Comparison of ENCODE assay signal across 8 mouse cellular contexts in genomic region chr12:110851414-110851813, GRCm38 (mm10). TPM values are rescaled to one million over a fixed set of nuclear protein-coding genes. Genes with fewer than 3 reads are reported as not detected.
DNase-seq lines count a peak whose midpoint lies in the region; ATAC-seq and TF ChIP-seq lines count a peak whose summit lies in the region.

No protein-coding gene starts in this region.

- no peaks in the 10 kb centered on the region for H3K9me3 ChIP-seq in forebrain, embryonic 11.5 days (ENCODE audit: control insufficient read depth, low read length)
- H3K9me3 ChIP-seq in forebrain, embryonic 14.5 days (replicated peaks; ENCODE audit: control insufficient read depth, low read length), result no peaks in the 10 kb centered on the region
- no peaks in the 10 kb centered on the region for H3K9me3 ChIP-seq in liver, embryonic 12.5 days (replicated peaks)
- no peaks in the 10 kb centered on the region for H3K9me3 ChIP-seq in stomach, postnatal 0 days (ENCODE audit: control insufficient read depth, low read length)

- H3K4me1 ChIP-seq in forebrain, embryonic 11.5 days (replicated peaks; ENCODE audit: control insufficient read depth, insufficient read depth, low read length), result peaks cover 9% of the 10 kb centered on the region; the same call in 1 of the 2 replicates
- H3K4me1 ChIP-seq in forebrain, embryonic 14.5 days (ENCODE audit: control insufficient read depth, insufficient read depth, low read length), result peaks cover 5% of the 10 kb centered on the region; the same call in 1 of the 2 replicates
- peaks cover 53% of the 10 kb centered on the region for H3K4me1 ChIP-seq in liver, embryonic 12.5 days
- H3K4me1 ChIP-seq in stomach, postnatal 0 days (replicated peaks; ENCODE audit: control insufficient read depth, insufficient read depth), result peaks cover 2% of the 10 kb centered on the region; the same call in 1 of the 2 replicates

- no peak overlapping the region for H3K4me3 ChIP-seq in forebrain, embryonic 11.5 days (ENCODE audit: low read depth, low read length)
- H3K4me3 ChIP-seq in forebrain, embryonic 14.5 days (ENCODE audit: low read depth, low read length), result no peak overlapping the region
- peak overlapping the region; percentile 86 for H3K4me3 ChIP-seq in liver, embryonic 12.5 days
- peak overlapping the region; percentile 83 for H3K4me3 ChIP-seq in stomach, postnatal 0 days (ENCODE audit: low read depth, low read length)
- H3K4me3 ChIP-seq in left cerebral cortex, adult 2 months, result no peak overlapping the region

- no peak for DNase-seq in forebrain, embryonic 11.5 days (ENCODE audit: low spot score)
- no peak for DNase-seq in forebrain, embryonic 14.5 days (ENCODE audit: low spot score)
- peak; percentile 42 for DNase-seq in thymus, postnatal 4 days
- DNase-seq in thymus, postnatal 10 days (ENCODE audit: low spot score in 2 of 2), result no peak
- no peak for DNase-seq in stomach, postnatal 0 days (ENCODE audit: low spot score)
- DNase-seq in left cerebral cortex, adult 2 months (ENCODE audit: extremely low spot score in 1 of 2, low spot score in 2 of 2), result no peak
- no peak for DNase-seq in left cerebral cortex, postnatal 10 days (ENCODE audit: extremely low spot score in 1 of 2, low spot score in 2 of 2)

- H3K27me3 ChIP-seq in forebrain, embryonic 11.5 days (ENCODE audit: control insufficient read depth, insufficient read depth, low read length), result peaks cover 3% of the 10 kb centered on the region; the same call in 1 of the 2 replicates
- H3K27me3 ChIP-seq in forebrain, embryonic 14.5 days (replicated peaks; ENCODE audit: control insufficient read depth, insufficient read depth, low read length), result no peaks in the 10 kb centered on the region
- H3K27me3 ChIP-seq in liver, embryonic 12.5 days (replicated peaks), result no peaks in the 10 kb centered on the region
- no peaks in the 10 kb centered on the region for H3K27me3 ChIP-seq in stomach, postnatal 0 days (ENCODE audit: control insufficient read depth, insufficient read depth, low read length)

- H3K4me2 ChIP-seq in forebrain, embryonic 11.5 days (ENCODE audit: low read depth, low read length, severe bottlenecking), result peak overlapping the region; percentile 79; the same call in 1 of the 2 replicates
- no peak overlapping the region for H3K4me2 ChIP-seq in forebrain, embryonic 14.5 days (ENCODE audit: low read length)
- H3K4me2 ChIP-seq in liver, embryonic 12.5 days, result peak overlapping the region; percentile 93
- H3K4me2 ChIP-seq in stomach, postnatal 0 days (replicated peaks; ENCODE audit: low read depth), result peak overlapping the region; percentile 75

- no peak overlapping the region for H3K27ac ChIP-seq in forebrain, embryonic 11.5 days (ENCODE audit: low read depth, low read length)
- H3K27ac ChIP-seq in forebrain, embryonic 14.5 days (ENCODE audit: low read depth, low read length), result no peak overlapping the region
- H3K27ac ChIP-seq in liver, embryonic 12.5 days, result peak overlapping the region; percentile 86
- 0 out of 2 replicates have a peak overlapping the region, but pooled peaks have one; percentile 92 for H3K27ac ChIP-seq in stomach, postnatal 0 days (replicated peaks)
- no peak overlapping the region for H3K27ac ChIP-seq in left cerebral cortex, adult 2 months

- TF ChIP-seq CTCF in stomach, postnatal 0 days (IDR thresholded peaks at IDR 0.05; ENCODE audit: low read depth), result no peak
- no peak for TF ChIP-seq CTCF in left cerebral cortex, adult 2 months (IDR thresholded peaks at IDR 0.05)

- intact Hi-C loops in left cerebral cortex, adult 2 months (cut with DNase I), result loop anchor here (2.0 kb wide), 1 partner anchor 37 kb away; the partner anchor contains the start of genes Cinp and Tecpr2
- intact Hi-C loops in left cerebral cortex, postnatal 10 days (cut with DNase I), result no loop called here

- no peaks in the 10 kb centered on the region for H3K36me3 ChIP-seq in forebrain, embryonic 11.5 days (ENCODE audit: control insufficient read depth, insufficient read depth, low read length)
- H3K36me3 ChIP-seq in forebrain, embryonic 14.5 days (ENCODE audit: control insufficient read depth, insufficient read depth, low read length), result peaks cover 13% of the 10 kb centered on the region
- H3K36me3 ChIP-seq in liver, embryonic 12.5 days, result peaks cover 16% of the 10 kb centered on the region
- no peaks in the 10 kb centered on the region; the same call in 1 of the 2 replicates for H3K36me3 ChIP-seq in stomach, postnatal 0 days (ENCODE audit: control insufficient read depth, insufficient read depth, low read length)

- ATAC-seq in forebrain, embryonic 11.5 days (replicated peaks; ENCODE audit: low FRiP score), result no peak
- ATAC-seq in forebrain, embryonic 14.5 days, result no peak
- ATAC-seq in liver, embryonic 12.5 days, result peak; percentile 75
- ATAC-seq in stomach, postnatal 0 days (ENCODE audit: low FRiP score, low TSS enrichment), result no peak

- WGBS in forebrain, embryonic 11.5 days, result 90% methylated on average over 12 of the region's 12 CpGs
- 86% methylated on average over 12 of the region's 12 CpGs for WGBS in forebrain, embryonic 14.5 days
- 10% methylated on average over 12 of the region's 12 CpGs for WGBS in liver, embryonic 12.5 days (ENCODE audit: insufficient replicate concordance)
- WGBS in stomach, postnatal 0 days, result 76% methylated on average over 12 of the region's 12 CpGs

- no peak for TF ChIP-seq EP300 in stomach, postnatal 0 days (optimal IDR thresholded peaks at IDR 0.05)

- no peak overlapping the region; the same call in 1 of the 2 replicates for H3K9ac ChIP-seq in forebrain, embryonic 11.5 days (ENCODE audit: low read length)
- H3K9ac ChIP-seq in forebrain, embryonic 14.5 days (ENCODE audit: low read length), result no peak overlapping the region
- peak overlapping the region; percentile 91 for H3K9ac ChIP-seq in liver, embryonic 12.5 days
- no peak overlapping the region; the same call in 1 of the 2 replicates for H3K9ac ChIP-seq in stomach, postnatal 0 days (ENCODE audit: low read length)

RNA-seq across cellular contexts. Expression of gene Zfp839, which starts 1.4 kb away (rescaled TPM):
- polyA plus RNA-seq in forebrain, embryonic 11.5 days (2014; fragmentation: Nextera tagmentation; extraction: Ambion mirVana), result 3.4 and 4.6 TPM in 2 replicates
- 0.81 and 0.88 TPM in 2 replicates for polyA plus RNA-seq in forebrain, embryonic 14.5 days (2014; fragmentation: Nextera tagmentation; extraction: Ambion mirVana)
- polyA plus RNA-seq in liver, embryonic 12.5 days (2016; fragmentation: Nextera tagmentation; extraction: Ambion mirVana), result 3.2 and 4.0 TPM in 2 replicates
- 2.3 and 2.5 TPM in 2 replicates for polyA plus RNA-seq in stomach, postnatal 0 days (2015; fragmentation: Nextera tagmentation; extraction: Ambion mirVana)
- 10 to 100 TPM; 11.4 to 12.3 TPM for total RNA-seq in left cerebral cortex, adult 2 months (2021)
- total RNA-seq in left cerebral cortex, postnatal 10 days (2021), result 1 to 10 TPM; 8.6 to 8.9 TPM

RNA-seq across cellular contexts. Expression of gene Mok, which starts 10.7 kb away (rescaled TPM):
- 12.5 and 14.1 TPM in 2 replicates for polyA plus RNA-seq in forebrain, embryonic 11.5 days (2014; fragmentation: Nextera tagmentation; extraction: Ambion mirVana)
- polyA plus RNA-seq in forebrain, embryonic 14.5 days (2014; fragmentation: Nextera tagmentation; extraction: Ambion mirVana), result 16.3 and 18.9 TPM in 2 replicates
- 0.51 and 0.63 TPM in 2 replicates for polyA plus RNA-seq in liver, embryonic 12.5 days (2016; fragmentation: Nextera tagmentation; extraction: Ambion mirVana)
- 0.95 and 0.97 TPM in 2 replicates for polyA plus RNA-seq in stomach, postnatal 0 days (2015; fragmentation: Nextera tagmentation; extraction: Ambion mirVana)
- 10 to 100 TPM; 13.0 to 13.3 TPM for total RNA-seq in left cerebral cortex, adult 2 months (2021)
- 10 to 100 TPM; 11.9 to 13.5 TPM for total RNA-seq in left cerebral cortex, postnatal 10 days (2021)

RNA-seq across cellular contexts. Expression of gene Cinp, which starts 37.5 kb away (rescaled TPM):
- polyA plus RNA-seq in forebrain, embryonic 11.5 days (2014; fragmentation: Nextera tagmentation; extraction: Ambion mirVana), result 92.7 and 96.0 TPM in 2 replicates
- polyA plus RNA-seq in forebrain, embryonic 14.5 days (2014; fragmentation: Nextera tagmentation; extraction: Ambion mirVana), result 86.2 and 87.5 TPM in 2 replicates
- 99.0 and 103 TPM in 2 replicates for polyA plus RNA-seq in liver, embryonic 12.5 days (2016; fragmentation: Nextera tagmentation; extraction: Ambion mirVana)
- polyA plus RNA-seq in stomach, postnatal 0 days (2015; fragmentation: Nextera tagmentation; extraction: Ambion mirVana), result 42.5 and 43.8 TPM in 2 replicates
- total RNA-seq in left cerebral cortex, adult 2 months (2021), result 100 to 1,000 TPM in 1 of 2 experiments, 10 to 100 TPM in 1; 94.4 to 107 TPM
- total RNA-seq in left cerebral cortex, postnatal 10 days (2021), result 100 to 1,000 TPM in 1 of 2 experiments, 10 to 100 TPM in 1; 89.1 to 106 TPM

RNA-seq across cellular contexts. Expression of gene Tecpr2, which starts 37.6 kb away (rescaled TPM):
- polyA plus RNA-seq in forebrain, embryonic 11.5 days (2014; fragmentation: Nextera tagmentation; extraction: Ambion mirVana), result 6.0 and 6.6 TPM in 2 replicates
- 3.8 and 5.9 TPM in 2 replicates for polyA plus RNA-seq in forebrain, embryonic 14.5 days (2014; fragmentation: Nextera tagmentation; extraction: Ambion mirVana)
- 3.4 and 3.6 TPM in 2 replicates for polyA plus RNA-seq in liver, embryonic 12.5 days (2016; fragmentation: Nextera tagmentation; extraction: Ambion mirVana)
- 1.1 and 1.2 TPM in 2 replicates for polyA plus RNA-seq in stomach, postnatal 0 days (2015; fragmentation: Nextera tagmentation; extraction: Ambion mirVana)
- total RNA-seq in left cerebral cortex, adult 2 months (2021), result 10 to 100 TPM; 46.7 to 50.0 TPM
- total RNA-seq in left cerebral cortex, postnatal 10 days (2021), result 10 to 100 TPM; 35.1 to 36.2 TPM

Comparison
In these comparisons a context has a peak if more than half of its experiments do, and no peak if none do; other contexts are left out.
1. H3K27ac ChIP-seq: peak in liver, embryonic 12.5 days (single experiment) and stomach, postnatal 0 days (single experiment); none in forebrain, embryonic 11.5 days (single experiment), forebrain, embryonic 14.5 days (single experiment) and left cerebral cortex, adult 2 months (single experiment).
2. H3K4me3 ChIP-seq: peak in liver, embryonic 12.5 days (single experiment) and stomach, postnatal 0 days (single experiment); none in forebrain, embryonic 11.5 days (single experiment), forebrain, embryonic 14.5 days (single experiment) and left cerebral cortex, adult 2 months (single experiment).